Mouse (Mus musculus): Measurements from ENCODE around the gene Sycp2.

Gene Sycp2

DNA sequence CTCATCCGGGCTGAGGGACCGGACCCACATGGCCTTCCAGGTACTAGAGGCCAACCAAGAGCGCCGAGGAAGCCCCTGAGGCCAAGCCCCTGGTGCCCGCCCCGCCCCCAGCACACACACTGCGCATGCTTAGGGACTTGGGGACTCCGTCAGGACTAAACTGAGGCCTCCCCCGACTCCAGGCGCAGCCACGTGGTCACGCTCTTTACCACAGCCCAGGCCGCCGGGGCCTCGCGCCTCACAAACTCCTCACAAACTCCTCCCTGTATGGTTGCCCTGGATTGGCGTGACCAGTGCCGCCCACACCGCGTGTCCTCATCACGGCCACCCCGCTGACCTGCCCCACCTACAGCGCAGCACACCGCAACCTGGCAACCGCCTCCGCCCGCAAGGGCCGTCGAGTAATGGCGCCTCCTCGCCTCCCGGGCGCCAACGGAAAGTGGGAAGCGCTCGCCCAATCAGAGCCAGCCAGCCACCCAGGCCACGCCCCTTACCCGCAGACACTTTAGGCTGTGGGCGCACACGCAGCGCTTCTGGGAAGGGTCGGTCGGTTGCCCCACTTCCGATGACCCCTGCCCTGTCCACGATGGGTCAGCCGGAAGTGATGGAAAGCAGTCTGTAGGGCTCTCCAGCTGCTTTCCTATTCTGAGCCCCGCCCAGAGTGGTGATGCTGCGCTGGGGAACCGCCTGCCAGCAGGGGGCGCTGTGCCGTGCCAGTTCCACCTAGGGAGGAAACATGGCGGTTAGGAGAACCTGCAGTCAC is at the start of gene Sycp2:
Gene Sycp2, minus strand, starts transcription at position 633 of the 763 bp plus-strand sequence.
- no peak for DNase-seq (ENCODE audit: low spot score in 2 of 2)

GRCm38 (mm10) chr2:178454664-178455516 is 47.4 kb upstream of the Sycp2 start:
- DNase-seq (ENCODE audit: low spot score in 2 of 2): no peak

GRCm38 (mm10) chr2:178450961-178451360 is 43.5 kb upstream of the Sycp2 start:
- no peak for DNase-seq (ENCODE audit: low spot score in 2 of 2)

DNA sequence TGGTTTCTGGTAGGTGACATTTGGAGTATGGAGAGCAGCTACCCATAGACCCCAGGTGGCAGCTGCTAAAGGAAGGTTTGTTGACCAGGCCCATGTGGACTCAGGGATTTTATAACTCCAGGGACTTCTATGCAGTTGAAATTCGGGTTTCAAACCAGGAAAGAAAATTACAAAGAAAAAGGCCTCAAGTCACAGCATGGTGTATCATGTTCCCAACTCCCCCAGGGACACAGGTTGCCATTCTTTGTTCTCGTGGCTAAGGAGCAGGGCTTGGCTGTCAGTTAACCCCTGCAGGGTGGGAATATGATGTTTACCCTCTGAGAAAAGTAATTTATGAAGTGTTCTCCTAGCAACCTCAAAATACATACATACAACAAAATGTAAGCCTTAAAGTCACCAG is 42.8 kb upstream of the Sycp2 start:
- no peak for DNase-seq (ENCODE audit: low spot score in 2 of 2)

GRCm38 (mm10) chr2:178449386-178449785 is 41.9 kb upstream of the Sycp2 start:
- no peak for DNase-seq (ENCODE audit: low spot score in 2 of 2)

GRCm38 (mm10) chr2:178437311-178437710 is 29.8 kb upstream of the Sycp2 start:
- no peak for DNase-seq (ENCODE audit: low spot score in 2 of 2)

- no peak for DNase-seq (ENCODE audit: low spot score in 2 of 2)
Observed at GRCm38 (mm10) chr2:178433903-178434302, 26.4 kb upstream of the Sycp2 start.

- no peak for DNase-seq (ENCODE audit: low spot score in 2 of 2)
Observed at GRCm38 (mm10) chr2:178433495-178433894, 26.0 kb upstream of the Sycp2 start.

GRCm38 (mm10) chr2:178430231-178430630 is 22.7 kb upstream of the Sycp2 start, which contains the start of gene Cdh26:
Gene Cdh26, plus strand, starts transcription at chr2:178430531.
- no peak for DNase-seq (ENCODE audit: low spot score in 2 of 2)

DNA sequence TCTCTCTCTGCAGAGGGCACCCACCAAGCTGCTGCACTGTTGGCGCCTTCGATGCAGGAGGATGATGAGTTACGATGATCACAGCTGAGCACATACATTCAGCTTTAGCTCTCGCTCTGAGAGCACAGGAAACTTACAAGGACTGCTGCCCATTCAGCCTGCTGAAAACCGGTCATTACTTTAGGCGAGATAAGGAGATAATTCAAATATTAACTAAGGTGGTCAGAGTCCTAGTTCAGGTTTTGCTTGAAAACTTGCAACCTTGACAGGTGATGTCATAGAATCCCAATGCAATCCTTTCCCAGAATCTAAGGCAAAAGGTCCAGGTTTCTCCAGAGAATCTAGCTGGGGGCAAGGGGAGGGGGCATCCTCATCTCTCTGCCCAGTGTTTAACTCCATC is 21.9 kb upstream of the Sycp2 start:
- DNase-seq (ENCODE audit: low spot score in 2 of 2): no peak

DNA sequence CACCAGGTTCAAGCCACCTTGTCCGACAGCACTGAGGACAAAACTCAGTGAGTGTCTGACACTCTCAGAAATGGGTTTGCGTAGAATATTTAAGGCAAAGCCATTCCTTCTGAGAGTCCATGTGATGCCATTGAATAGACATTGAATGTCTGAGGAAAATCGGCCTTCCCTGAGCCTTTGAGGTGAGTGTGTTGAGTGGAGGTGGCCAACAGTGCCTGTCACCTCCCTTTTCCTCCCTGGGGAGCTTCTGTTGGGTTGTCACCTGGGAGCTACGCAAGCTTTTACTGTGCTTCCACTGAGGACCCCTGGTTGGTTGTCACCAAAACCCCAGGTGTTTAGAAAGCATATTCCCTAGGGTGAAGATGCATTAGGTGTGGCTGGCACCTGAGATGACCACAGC is 21.2 kb upstream of the Sycp2 start:
- no peak for DNase-seq (ENCODE audit: low spot score in 2 of 2)

GRCm38 (mm10) chr2:178428183-178428582 is 20.7 kb upstream of the Sycp2 start:
- no peak for DNase-seq (ENCODE audit: low spot score in 2 of 2)

- no peak for DNase-seq (ENCODE audit: low spot score in 2 of 2)
Observed at GRCm38 (mm10) chr2:178427181-178427580, 19.7 kb upstream of the Sycp2 start.

GRCm38 (mm10) chr2:178426229-178426628 is 18.7 kb upstream of the Sycp2 start:
- DNase-seq (ENCODE audit: low spot score in 2 of 2): no peak

GRCm38 (mm10) chr2:178423223-178423622 is 15.7 kb upstream of the Sycp2 start:
- no peak for DNase-seq (ENCODE audit: low spot score in 2 of 2)

GRCm38 (mm10) chr2:178422186-178422585 is 14.7 kb upstream of the Sycp2 start:
- no peak for DNase-seq (ENCODE audit: low spot score in 2 of 2)

GRCm38 (mm10) chr2:178421603-178422002 is 14.1 kb upstream of the Sycp2 start:
- no peak for DNase-seq (ENCODE audit: low spot score in 2 of 2)

DNA sequence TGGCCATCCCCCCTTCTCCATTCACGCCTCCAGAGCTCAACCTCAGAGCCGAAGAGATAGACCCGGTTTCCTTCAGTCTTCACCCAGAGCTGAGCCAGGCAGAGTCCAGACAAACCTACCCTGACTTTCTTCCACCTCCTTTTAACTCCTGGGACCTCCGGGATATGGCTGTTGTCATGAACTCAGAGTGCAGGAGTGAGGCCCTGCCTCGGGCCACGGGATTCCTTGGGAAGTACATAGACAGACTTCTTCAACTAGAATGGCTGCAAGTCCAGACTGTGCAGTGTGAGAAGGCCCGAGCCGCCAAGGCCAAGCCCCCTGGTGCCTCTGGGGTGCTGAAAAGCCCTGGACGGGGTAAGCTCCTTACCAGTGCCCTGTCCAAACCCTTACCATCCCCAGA is 13.1 kb upstream of the Sycp2 start:
- no peak for DNase-seq (ENCODE audit: low spot score in 2 of 2)

DNA sequence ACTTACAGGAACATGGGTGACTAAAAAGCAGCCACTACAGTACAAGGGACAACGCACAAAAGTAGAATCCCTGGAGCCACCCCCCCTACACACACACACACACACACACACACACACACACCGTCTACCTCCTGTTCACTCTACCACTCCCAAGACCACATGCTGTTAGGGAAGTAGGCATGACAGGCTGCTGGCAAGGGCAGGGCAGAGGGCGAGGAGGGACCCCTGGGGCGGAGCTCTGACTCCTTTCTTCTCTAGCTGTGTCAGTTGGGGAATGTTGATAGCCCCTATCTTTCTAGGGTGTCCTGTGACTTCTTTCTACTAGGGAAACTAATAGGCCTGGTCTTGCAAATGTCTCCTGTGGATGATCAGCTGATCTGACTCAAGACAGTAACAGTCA is 9.5 kb upstream of the Sycp2 start:
- no peak for DNase-seq (ENCODE audit: low spot score in 2 of 2)

DNA sequence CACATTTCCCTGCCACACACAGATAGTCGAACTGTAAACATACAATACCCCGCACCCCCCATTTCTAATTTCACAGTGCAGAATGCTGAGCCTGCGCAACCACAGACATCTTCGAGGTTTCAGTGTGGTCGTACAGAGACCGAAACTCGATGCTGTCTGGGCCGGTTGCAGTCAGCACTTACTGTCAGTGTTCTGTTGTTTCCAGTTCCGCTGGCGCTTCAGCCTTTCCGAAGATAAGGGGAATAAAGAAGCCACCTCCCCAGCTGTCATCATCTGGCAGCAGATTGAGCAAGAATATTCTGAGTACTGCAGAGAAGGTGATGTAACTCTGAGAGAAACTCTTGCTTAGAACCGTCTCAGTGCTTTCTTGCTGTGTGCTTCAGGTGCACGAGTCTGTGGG is 8.9 kb upstream of the Sycp2 start:
- no peak for DNase-seq (ENCODE audit: low spot score in 2 of 2)

DNA sequence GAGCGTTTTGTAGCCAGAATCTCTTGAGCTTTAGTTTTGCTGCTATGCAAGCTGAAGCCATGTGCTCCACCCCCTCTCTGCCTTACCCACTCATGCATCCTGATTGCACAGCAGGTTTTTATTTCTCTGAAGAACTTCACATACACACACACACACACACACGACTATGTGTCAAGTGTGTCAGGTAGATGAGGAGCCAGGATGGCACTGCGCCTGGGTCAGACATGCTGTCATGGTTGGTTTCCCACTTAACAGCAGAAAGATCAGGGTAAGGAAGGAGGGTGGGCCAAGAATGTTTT is 7.6 kb upstream of the Sycp2 start:
- DNase-seq (ENCODE audit: low spot score in 2 of 2): no peak

DNA sequence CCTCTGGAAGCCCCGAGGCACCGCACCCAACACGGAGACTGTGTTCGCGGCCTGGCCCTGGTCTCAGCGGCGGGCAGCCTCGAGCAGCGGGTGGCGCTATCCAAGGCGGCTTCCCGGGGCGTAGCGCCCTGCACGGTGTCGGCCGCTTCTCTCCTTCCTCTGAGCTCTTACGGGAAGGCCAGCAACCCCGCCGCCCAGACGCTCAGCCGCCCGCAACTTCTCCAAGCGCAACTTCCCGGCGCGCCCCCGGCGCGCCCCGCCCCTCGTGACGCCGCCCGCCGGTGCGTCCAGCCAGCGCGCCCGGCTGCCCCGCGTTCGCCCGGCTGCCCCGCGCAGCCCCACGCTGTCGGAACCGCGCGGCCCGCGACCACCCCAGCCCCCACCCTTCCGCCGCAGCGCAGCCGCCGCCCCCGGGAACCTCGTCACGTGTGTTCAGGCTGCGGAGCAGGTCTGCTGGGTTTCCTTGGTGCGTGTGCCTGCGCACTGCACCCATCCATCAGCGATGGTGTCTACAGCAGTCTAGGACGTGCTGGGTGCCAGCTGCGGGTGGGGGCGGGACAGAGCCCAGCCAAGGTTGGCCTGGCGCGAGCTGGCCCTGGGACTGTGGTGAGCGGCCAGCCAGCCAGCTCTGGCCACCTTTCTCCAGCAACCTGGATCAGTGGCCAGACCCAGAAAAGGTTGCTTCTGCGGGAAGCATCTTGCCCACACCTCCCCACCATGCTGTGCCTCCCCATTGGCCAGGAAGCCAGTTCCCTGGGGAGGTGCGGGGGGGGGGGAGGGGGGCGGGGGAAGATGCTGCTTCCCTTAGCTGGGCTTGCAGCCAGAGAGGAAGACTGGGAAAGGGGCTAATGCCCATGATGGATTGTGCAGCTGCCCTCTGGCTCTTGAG is 7.0 kb upstream of the Sycp2 start, which contains the start of the genes Ppp1r3d and Fam217b:
Gene Ppp1r3d, minus strand, starts transcription at position 212 of the 889 bp plus-strand sequence.
Gene Fam217b, plus strand, starts transcription at position 264 of the 889 bp plus-strand sequence.
- peak; percentile 52 to 64 for DNase-seq (ENCODE audit: low spot score in 2 of 2)
